Mouse (Mus musculus) heart, embryonic 13.5 days (tissue): ENCODE measurements around the gene Pou6f1. TPM values are rescaled to one million over a fixed set of nuclear protein-coding genes. Genes with fewer than 3 reads are reported as not detected.
A peak's percentile ranks its signal among the peaks of the same experiment; 100 is the strongest.

Source experiments
- ATAC-seq: fragments of 200-750 bp; cut with Nextera tagmentation; 2 replicates; pipeline ENCODE4 v1.8.0; 2017; ENCODE audit warnings: moderate TSS enrichment; ENCODE audit not compliant: insufficient number of reproducible peaks, low FRiP score, low TSS enrichment; ENCODE audit errors: extremely low read depth
- H3K27ac ChIP-seq: fragments of 300-500 bp; sonication (generic); replicated peaks from 2 replicates; pipeline ENCODE4 v1.5.1; 2015; ENCODE audit warnings: moderate library complexity, mild to moderate bottlenecking, inconsistent platforms
- H3K27me3 ChIP-seq: fragments of 300-500 bp; sonication (generic); replicated peaks from 2 replicates; pipeline ENCODE4 v1.6.1; 2015; ENCODE audit warnings: mild to moderate bottlenecking, inconsistent platforms
- H3K36me3 ChIP-seq: fragments of 300-500 bp; sonication (generic); 2 replicates; pipeline ENCODE4 v1.6.1; 2015; ENCODE audit warnings: mild to moderate bottlenecking, inconsistent platforms
- H3K4me1 ChIP-seq: fragments of 300-500 bp; sonication (generic); 2 replicates; pipeline ENCODE4 v1.6.1; 2015; ENCODE audit warnings: inconsistent platforms
- H3K4me2 ChIP-seq: fragments of 300-500 bp; sonication (generic); 2 replicates; pipeline ENCODE4 v1.6.1; 2015; ENCODE audit warnings: inconsistent platforms, mild to moderate bottlenecking, moderate library complexity
- H3K4me3 ChIP-seq: fragments of 300-500 bp; sonication (generic); 2 replicates; pipeline ENCODE4 v1.5.1; 2015; ENCODE audit warnings: moderate library complexity, mild to moderate bottlenecking, inconsistent platforms
- H3K9ac ChIP-seq: fragments of 300-500 bp; sonication (generic); 2 replicates; pipeline ENCODE4 v1.6.1; 2015; ENCODE audit warnings: inconsistent platforms, mild to moderate bottlenecking, moderate library complexity
- H3K9me3 ChIP-seq: fragments of 300-500 bp; sonication (generic); 2 replicates; pipeline ENCODE4 v1.6.1; 2016; ENCODE audit warnings: inconsistent platforms
- WGBS: fragments of 180-500 bp; shearing (Covaris S2); methylation state at CpG from one replicate; pipeline ENCODE4 v1.1.7; 2015; ENCODE audit warnings: mixed read lengths; 5-methylcytosine and 5-hydroxymethylcytosine counted together
- polyA plus RNA-seq: library from polyadenylated mRNA; unstranded; fragments of >200 nt; fragmentation: Nextera tagmentation; extraction: Ambion mirVana; gene quantifications from 2 replicates; pipeline ENCODE4 v1.2.1, GENCODE M21; 2015

The Pou6f1 gene
- polyA plus RNA-seq = 4.4 and 5.6 TPM in 2 replicates

GRCm38 (mm10) chr15:100599276-100600046 lies at the start of gene Pou6f1:
Gene Pou6f1 (minus strand): TSS chr15:100599984.
- Histone ChIP-seq H3K27me3 (peaks cover 31% of the 10 kb centered on the region), H3K27ac (peak within 1 kb of the TSS; percentile 63), H3K36me3 (no peaks in the 10 kb centered on the region), H3K4me2 (peak within 1 kb of the TSS; percentile 75), H3K4me1 (peaks cover 16% of the 10 kb centered on the region), H3K9me3 (no peaks in the 10 kb centered on the region), H3K9ac (peak within 1 kb of the TSS; percentile 94), H3K4me3 (peak within 1 kb of the TSS; percentile 84)
- ATAC-seq = peak; percentile 44; the same call in 1 of the 2 replicates
- under 1% methylated on average over 67 of the region's 76 CpGs for WGBS

- no peaks in the 10 kb centered on the region for H3K36me3 ChIP-seq
- H3K9ac ChIP-seq = no peak overlapping the region
- ATAC-seq = no peak
- H3K27ac ChIP-seq = no peak overlapping the region
- no peak overlapping the region for H3K4me2 ChIP-seq
- H3K9me3 ChIP-seq = no peaks in the 10 kb centered on the region
- peaks cover 4% of the 10 kb centered on the region; the same call in 1 of the 2 replicates for H3K4me1 ChIP-seq
- H3K4me3 ChIP-seq = no peak overlapping the region
- 0 out of 2 replicates have a peak, but pooled peaks cover 3% of the 10 kb centered on the region for H3K27me3 ChIP-seq
- 67% methylated on average over 6 of the region's 6 CpGs for WGBS
These were observed 46.4 kb upstream of the Pou6f1 start for GRCm38 (mm10) chr15:100646161-100646560.

- H3K9ac ChIP-seq = no peak overlapping the region
- no peak overlapping the region for H3K27ac ChIP-seq
- 85% methylated on average over 7 of the region's 7 CpGs for WGBS
- H3K9me3 ChIP-seq = no peaks in the 10 kb centered on the region
- ATAC-seq = no peak
- H3K4me2 ChIP-seq = no peak overlapping the region
- no peaks in the 10 kb centered on the region for H3K36me3 ChIP-seq
- H3K4me1 ChIP-seq = peaks cover 12% of the 10 kb centered on the region
- H3K27me3 ChIP-seq = peaks cover 22% of the 10 kb centered on the region
- H3K4me3 ChIP-seq = no peak overlapping the region
These were observed 42.7 kb upstream of the Pou6f1 start for GRCm38 (mm10) chr15:100642451-100642850.

GRCm38 (mm10) chr15:100641226-100641810 lies 41.5 kb upstream of the Pou6f1 start:
- no peak for ATAC-seq
- no peaks in the 10 kb centered on the region for H3K9me3 ChIP-seq
- WGBS = 54% methylated on average over 14 of the region's 16 CpGs

GRCm38 (mm10) chr15:100639972-100640750 lies 40.4 kb upstream of the Pou6f1 start:
- no peaks in the 10 kb centered on the region for H3K9me3 ChIP-seq
- peak overlapping the region; percentile 62 for H3K27ac ChIP-seq
- 0 out of 2 replicates have a peak overlapping the region, but pooled peaks have one; percentile 5 for H3K9ac ChIP-seq
- H3K27me3 ChIP-seq = peaks cover 45% of the 10 kb centered on the region
- peaks cover 30% of the 10 kb centered on the region for H3K4me1 ChIP-seq
- H3K36me3 ChIP-seq = no peaks in the 10 kb centered on the region
- no peak overlapping the region for H3K4me3 ChIP-seq
- WGBS = 67% methylated on average over 16 of the region's 16 CpGs
- ATAC-seq = no peak
- no peak overlapping the region for H3K4me2 ChIP-seq

More at GRCm38 (mm10) chr15:100641226-100641810, 41.5 kb upstream of the Pou6f1 start:
- H3K36me3 ChIP-seq = no peaks in the 10 kb centered on the region
- peaks cover 22% of the 10 kb centered on the region for H3K4me1 ChIP-seq
- H3K27me3 ChIP-seq = peaks cover 34% of the 10 kb centered on the region
- no peak overlapping the region; the same call in 1 of the 2 replicates for H3K27ac ChIP-seq
- no peak overlapping the region for H3K4me3 ChIP-seq
- no peak overlapping the region for H3K9ac ChIP-seq
- H3K4me2 ChIP-seq = peak overlapping the region; percentile 25; the same call in 1 of the 2 replicates

GRCm38 (mm10) chr15:100637661-100638060 lies 37.9 kb upstream of the Pou6f1 start:
- H3K27me3 ChIP-seq = peaks cover 62% of the 10 kb centered on the region
- no peak overlapping the region for H3K9ac ChIP-seq
- ATAC-seq = no peak
- H3K9me3 ChIP-seq = no peaks in the 10 kb centered on the region
- WGBS = 11% methylated on average over 6 of the region's 6 CpGs
- no peaks in the 10 kb centered on the region for H3K36me3 ChIP-seq
- peak overlapping the region; percentile 60; the same call in 1 of the 2 replicates for H3K4me3 ChIP-seq
- peak overlapping the region; percentile 83 for H3K4me2 ChIP-seq
- H3K4me1 ChIP-seq = peaks cover 31% of the 10 kb centered on the region
- no peak overlapping the region for H3K27ac ChIP-seq

- peak within 1 kb of the TSS; percentile 83 for H3K4me2 ChIP-seq
- 0 out of 2 replicates have a peak, but pooled peaks have one; percentile 5 for ATAC-seq
- peak within 1 kb of the TSS; percentile 79 for H3K9ac ChIP-seq
- no peak within 1 kb of the TSS for H3K27ac ChIP-seq
- no peaks in the 10 kb centered on the region for H3K9me3 ChIP-seq
- peaks cover 62% of the 10 kb centered on the region for H3K27me3 ChIP-seq
- WGBS = under 1% methylated on average over 59 of the region's 77 CpGs
- peaks cover 31% of the 10 kb centered on the region for H3K4me1 ChIP-seq
- H3K36me3 ChIP-seq = no peaks in the 10 kb centered on the region
- H3K4me3 ChIP-seq = peak within 1 kb of the TSS; percentile 60
These were observed 37.1 kb upstream of the Pou6f1 start, which contains the start of gene Smagp for GRCm38 (mm10) chr15:100636700-100637501. Gene Smagp (minus strand): TSS chr15:100636940.

- Histone ChIP-seq H3K4me1 (peaks cover 31% of the 10 kb centered on the region), H3K27ac (no peak overlapping the region), H3K27me3 (peaks cover 62% of the 10 kb centered on the region), H3K9me3 (no peaks in the 10 kb centered on the region), H3K4me2 (peak overlapping the region; percentile 83), H3K4me3 (peak overlapping the region; percentile 60), H3K9ac (peak overlapping the region; percentile 79), H3K36me3 (no peaks in the 10 kb centered on the region)
- 2% methylated on average over 38 of the region's 38 CpGs for WGBS
- ATAC-seq = no peak
These were observed 36.3 kb upstream of the Pou6f1 start for GRCm38 (mm10) chr15:100635851-100636645.

- Histone ChIP-seq H3K36me3 (no peaks in the 10 kb centered on the region), H3K27me3 (peaks cover 60% of the 10 kb centered on the region), H3K9me3 (no peaks in the 10 kb centered on the region), H3K9ac (0 out of 2 replicates have a peak overlapping the region, but pooled peaks have one; percentile 14), H3K4me3 (peak overlapping the region; percentile 60), H3K27ac (no peak overlapping the region), H3K4me1 (peaks cover 24% of the 10 kb centered on the region), H3K4me2 (peak overlapping the region; percentile 83)
- ATAC-seq = no peak
- WGBS = 8% methylated on average over 9 of the region's 9 CpGs
These were observed 35.5 kb upstream of the Pou6f1 start for GRCm38 (mm10) chr15:100635239-100635638.

GRCm38 (mm10) chr15:100633341-100633740 lies 33.6 kb upstream of the Pou6f1 start:
- Histone ChIP-seq H3K4me1 (peaks cover 20% of the 10 kb centered on the region), H3K27ac (no peak overlapping the region), H3K36me3 (no peaks in the 10 kb centered on the region), H3K9ac (no peak overlapping the region), H3K27me3 (peaks cover 50% of the 10 kb centered on the region), H3K9me3 (no peaks in the 10 kb centered on the region), H3K4me2 (no peak overlapping the region), H3K4me3 (no peak overlapping the region)
- WGBS = 76% methylated on average over 10 of the region's 10 CpGs
- no peak for ATAC-seq
